Mouse (Mus musculus): ENCODE measurements around the gene Ankrd55.

GRCm38 (mm10) chr13:112255862-112256261 lies 32.4 kb upstream of the Ankrd55 start:
- TF ChIP-seq MYOG (IDR thresholded peaks at IDR 0.05; ENCODE audit: control insufficient read depth, extremely low read depth, insufficient read length) (no peak), MAX (IDR thresholded peaks at IDR 0.05) (no peak), CTCF (IDR thresholded peaks at IDR 0.05; ENCODE audit: control insufficient read depth, insufficient read depth, insufficient read length) (no peak), CEBPB (IDR thresholded peaks at IDR 0.05; ENCODE audit: low read depth) (no peak), USF1 (IDR thresholded peaks at IDR 0.05; ENCODE audit: low read depth) (no peak)
